Mouse (Mus musculus) G1E (cell line): ENCODE measurements at regions not wholly inside any gene's neighbourhood (a gene's known extent, or its start where the extent isn't known, plus 50 kb on each side); places are given as distances from the start of the nearest gene placed in this dataset.

Source experiments
- CTCF ChIP-seq: IDR thresholded peaks from 2 replicates; pipeline ENCODE4 v1.5.1; 2012; ENCODE audit warnings: low read depth, low read length, inconsistent platforms, mixed read lengths
- GATA1 ChIP-seq: IDR thresholded peaks from 2 replicates; pipeline ENCODE4 v1.6.1; 2012; ENCODE audit warnings: borderline replicate concordance, low read length, inconsistent platforms, mixed read lengths
- POLR2AphosphoS5 ChIP-seq: IDR thresholded peaks from 2 replicates; pipeline ENCODE4 v1.6.1; 2012; ENCODE audit warnings: low read depth, low read length, inconsistent platforms; ENCODE audit not compliant: insufficient replicate concordance
- TAL1 ChIP-seq: conservative IDR thresholded peaks from 2 replicates; pipeline ENCODE4 v1.6.1; 2012; ENCODE audit warnings: low read depth, low read length, inconsistent platforms, mixed read lengths

- TF ChIP-seq GATA1 (no peak), CTCF (no peak), POLR2AphosphoS5 (no peak), TAL1 (no peak)
Observed at GRCm38 (mm10) chr11:19107180-19107579, 88.4 kb upstream of the Meis1 start.
